In the genomic region with DNA sequence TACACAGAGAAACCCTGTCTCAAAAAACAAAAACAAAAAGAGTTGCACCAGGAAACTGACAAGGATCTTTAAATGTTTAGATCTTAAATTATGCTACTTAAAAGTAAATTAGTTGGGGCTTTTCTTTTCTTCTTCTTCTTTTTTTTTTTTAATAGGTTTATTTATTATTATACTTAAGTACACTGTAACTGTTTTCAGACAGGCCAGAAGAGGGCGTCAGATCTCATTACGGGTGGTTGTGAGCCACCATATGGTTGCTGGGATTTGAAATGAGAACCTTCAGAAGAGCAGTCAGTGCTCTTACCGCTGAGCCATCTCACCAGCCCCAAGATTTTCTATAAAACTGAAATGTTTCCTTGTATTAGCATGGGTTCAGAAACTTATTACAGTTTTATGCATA, we compare ENCODE assay signal across 21 mouse cellular contexts. TPM values are rescaled to one million over a fixed set of nuclear protein-coding genes. Genes with fewer than 3 reads are reported as not detected.
A peak's percentile ranks its signal among the peaks of the same experiment; 100 is the strongest.
DNase-seq lines count a peak whose midpoint lies in the region; ATAC-seq and TF ChIP-seq lines count a peak whose summit lies in the region.
"Had no signal": no experiment of that assay in that cellular context is flagged by ENCODE, and none has a peak within 500 bp of the region (broad histone marks: within the 10 kb centered on the region; RNA-seq: fewer than 3 reads in every experiment).

No protein-coding gene starts in this region.

- no peak overlapping the region for H3K9ac ChIP-seq in heart, embryonic 11.5 days (ENCODE audit: low read depth, low read length)
- H3K9ac ChIP-seq: forebrain, postnatal 0 days; hindbrain, embryonic 14.5 days; limb, embryonic 15.5 days; neural tube, embryonic 13.5 days had no signal

- no peak overlapping the region for H3K27ac ChIP-seq in heart, embryonic 11.5 days (ENCODE audit: low read depth, low read length)
- no peak overlapping the region for H3K27ac ChIP-seq in thymus, adult 2 months (ENCODE audit: control insufficient read depth, insufficient read depth, low read length)
- H3K27ac ChIP-seq: forebrain, embryonic 10.5 days; hindbrain, embryonic 14.5 days; limb, embryonic 15.5 days; neural tube, embryonic 13.5 days had no signal

- no peaks in the 10 kb centered on the region for H3K9me3 ChIP-seq in heart, embryonic 11.5 days (replicated peaks; ENCODE audit: control insufficient read depth, low read length)
- H3K9me3 ChIP-seq: forebrain, embryonic 10.5 days; limb, embryonic 15.5 days; megakaryocyte, embryonic 14.5 days; neural tube, embryonic 13.5 days had no signal

- no peak for TF ChIP-seq POLR2A in thymus, adult 2 months (IDR thresholded peaks at IDR 0.05; ENCODE audit: control insufficient read depth, extremely low read depth, insufficient read depth, low read length, poor library complexity)

- 55% methylated on average over 3 of the region's 3 CpGs for WGBS in heart, embryonic 11.5 days (ENCODE audit: insufficient replicate concordance)
- 83% methylated on average over 3 of the region's 3 CpGs for WGBS in thymus, adult 2 months

- H3K4me2 ChIP-seq in heart, embryonic 11.5 days: no peak overlapping the region
- H3K4me2 ChIP-seq: hindbrain, embryonic 14.5 days; limb, embryonic 15.5 days; neural tube, embryonic 13.5 days had no signal

- H3K27me3 ChIP-seq in heart, embryonic 11.5 days (ENCODE audit: control insufficient read depth, insufficient read depth, low read length): no peaks in the 10 kb centered on the region
- no peaks in the 10 kb centered on the region for H3K27me3 ChIP-seq in thymus, adult 2 months (ENCODE audit: control insufficient read depth, insufficient read depth, low read length)
- H3K27me3 ChIP-seq: CH12.LX; limb, embryonic 15.5 days; megakaryocyte, embryonic 14.5 days; neural tube, embryonic 13.5 days had no signal

- ATAC-seq in heart, embryonic 11.5 days (replicated peaks; ENCODE audit: insufficient number of reproducible peaks, low FRiP score, low TSS enrichment): no peak
- ATAC-seq: forebrain, postnatal 0 days had no signal

- DNase-seq in heart, adult 11 months: peak; percentile 23
- DNase-seq in thymus, postnatal 4 days: peak; percentile 23
- no peak for DNase-seq in thymus, adult 2 months
- peak; percentile 42 for DNase-seq in R1 (ENCODE audit: low read depth, low spot score)
- no peak for DNase-seq in urinary bladder, adult 18-20 months (ENCODE audit: low spot score in 2 of 2)
- no peak for DNase-seq in urinary bladder, postnatal 4 days (ENCODE audit: low spot score in 2 of 2)
- DNase-seq: cerebellum, adult 2 months; forebrain, postnatal 0 days; heart, postnatal 36 days; kidney, adult 11 months; midbrain, embryonic 14.5 days; right cerebral cortex, postnatal 14 days; spleen, adult 18-20 months; thymus, adult 18-20 months had no signal

- no peak overlapping the region for H3K4me3 ChIP-seq in heart, embryonic 11.5 days (ENCODE audit: low read depth, low read length)
- no peak overlapping the region for H3K4me3 ChIP-seq in thymus, adult 2 months (ENCODE audit: control insufficient read depth, insufficient read depth, low read length)
- H3K4me3 ChIP-seq: forebrain, embryonic 10.5 days; limb, embryonic 15.5 days; megakaryocyte, embryonic 14.5 days; neural tube, embryonic 13.5 days had no signal

- peaks cover 29% of the 10 kb centered on the region; the same call in 1 of the 2 replicates for H3K36me3 ChIP-seq in heart, embryonic 11.5 days (ENCODE audit: control insufficient read depth, insufficient read depth, low read length)
- H3K36me3 ChIP-seq in thymus, adult 2 months (ENCODE audit: control insufficient read depth, insufficient read depth, low read length): peaks cover 58% of the 10 kb centered on the region

- TF ChIP-seq CTCF in thymus, adult 2 months (IDR thresholded peaks at IDR 0.05; ENCODE audit: borderline replicate concordance, control insufficient read depth, extremely low read depth, insufficient read depth, low read length, poor library complexity): no peak

- H3K4me1 ChIP-seq in heart, embryonic 11.5 days (ENCODE audit: control insufficient read depth, insufficient read depth, low read length): no peaks in the 10 kb centered on the region
- no peaks in the 10 kb centered on the region for H3K4me1 ChIP-seq in thymus, adult 2 months (replicated peaks; ENCODE audit: control insufficient read depth, insufficient read depth, low read length)
- H3K4me1 ChIP-seq: forebrain, embryonic 10.5 days; limb, embryonic 15.5 days; neural tube, embryonic 13.5 days had no signal

RNA-seq across cellular contexts. Expression of a gene that starts 16.0 kb away (rescaled TPM):
- polyA plus RNA-seq in heart, embryonic 11.5 days (2014; fragmentation: Nextera tagmentation; extraction: Ambion mirVana): 24.9 and 32.8 TPM in 2 replicates
- 13.3 and 14.3 TPM in 2 replicates for polyA plus RNA-seq in thymus, adult 2 months (2012; rRNA removed)

RNA-seq across cellular contexts. Expression of a gene that starts 45.3 kb away (rescaled TPM):
- polyA plus RNA-seq in heart, embryonic 11.5 days (2014; fragmentation: Nextera tagmentation; extraction: Ambion mirVana): 108 and 128 TPM in 2 replicates
- 66.8 and 88.9 TPM in 2 replicates for polyA plus RNA-seq in thymus, adult 2 months (2012; rRNA removed)

Comparison
In these comparisons a context has a peak if more than half of its experiments do, and no peak if none do; other contexts are left out.
1. DNase-seq: peak in heart, adult 11 months (single experiment), thymus, postnatal 4 days (single experiment) and R1 (single experiment); none in thymus, adult 2 months (single experiment), urinary bladder, adult 18-20 months (0 of 2) and urinary bladder, postnatal 4 days (0 of 2).